Mouse (Mus musculus) frontal cortex, adult (tissue): ENCODE measurements around the gene Napa.
A peak's percentile ranks its signal among the peaks of the same experiment; 100 is the strongest.

Experiments
- ATAC-seq: cut with Nextera tagmentation; 2 replicates; pipeline ENCODE4 v1.9.2; 2017; ENCODE audit warnings: mild to moderate bottlenecking, moderate library complexity, mixed read lengths; ENCODE audit not compliant: low TSS enrichment

The Napa gene

DNA sequence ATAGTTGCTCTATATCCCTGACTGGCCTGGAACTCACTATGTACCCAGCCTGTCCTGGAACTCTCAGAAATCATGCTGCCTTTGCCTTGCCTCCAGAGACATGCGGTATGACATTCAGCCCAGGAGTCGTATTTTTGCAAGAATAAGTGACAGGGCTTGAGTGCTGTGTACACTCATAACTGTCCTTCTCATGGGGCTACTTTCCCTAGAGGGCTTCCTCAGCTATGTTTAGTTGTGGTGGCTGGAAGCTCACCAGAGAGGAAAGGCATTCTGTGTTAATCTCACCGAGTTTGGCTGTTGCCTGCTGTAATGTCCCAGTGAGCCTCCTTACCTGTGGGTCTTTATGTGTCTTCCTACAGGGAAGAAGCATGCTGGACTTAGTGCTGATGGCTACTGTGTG is 3.7 kb upstream of the Napa start:
- ATAC-seq: no peak

DNA sequence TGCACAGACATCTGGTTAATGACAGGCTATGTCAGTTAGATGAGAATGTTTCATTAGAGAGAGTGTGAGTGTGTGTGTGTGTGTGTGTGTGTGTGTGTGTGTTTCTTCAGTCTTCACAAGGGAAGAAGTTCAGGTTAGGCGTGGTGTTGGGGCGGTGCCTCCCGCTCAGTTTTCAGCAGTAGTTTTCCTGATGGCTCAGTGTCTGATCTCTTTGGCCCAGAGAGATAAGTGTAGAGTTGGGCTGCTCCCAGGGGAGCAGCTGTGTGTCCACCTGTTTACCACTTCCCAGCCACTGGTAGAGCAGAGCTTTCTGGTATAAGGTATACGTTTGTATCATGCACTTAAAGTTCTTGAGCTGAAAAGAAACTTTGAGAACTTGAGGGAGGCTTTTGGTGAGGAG is 1.6 kb downstream of the Napa start:
- no peak for ATAC-seq

GRCm38 (mm10) chr7:16101081-16101480 is 2.8 kb downstream of the Napa start:
- no peak for ATAC-seq

- ATAC-seq: no peak
Observed at GRCm38 (mm10) chr7:16101726-16102475, 3.6 kb downstream of the Napa start.

- no peak for ATAC-seq
Observed at GRCm38 (mm10) chr7:16102686-16103226, 4.5 kb downstream of the Napa start.

GRCm38 (mm10) chr7:16103760-16104159 is 5.5 kb downstream of the Napa start:
- ATAC-seq: peak; percentile 76

- ATAC-seq: no peak
Observed at GRCm38 (mm10) chr7:16104611-16105388, 6.5 kb downstream of the Napa start.

- ATAC-seq: no peak
Observed at GRCm38 (mm10) chr7:16108886-16109542, 10.8 kb downstream of the Napa start.

DNA sequence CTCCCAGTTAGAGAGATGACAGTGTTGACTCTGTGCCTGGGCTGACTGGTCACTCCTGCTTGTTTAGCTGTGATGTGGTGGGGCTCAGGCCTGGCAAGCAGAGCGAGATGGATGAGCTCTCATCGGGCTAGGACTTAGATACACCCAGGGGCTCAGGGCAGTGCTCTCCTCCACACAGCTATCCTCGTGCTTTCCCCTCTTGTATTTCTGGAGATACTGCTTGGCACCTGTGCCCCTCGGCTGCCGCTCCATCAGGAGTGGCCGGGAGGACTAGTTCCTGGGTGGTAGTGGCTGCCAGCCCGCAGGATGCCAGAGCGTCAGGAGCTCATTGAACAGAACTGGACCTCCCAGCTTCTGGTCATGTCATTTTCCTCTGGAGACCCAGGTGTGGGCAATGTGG is 11.9 kb downstream of the Napa start:
- ATAC-seq: no peak

DNA sequence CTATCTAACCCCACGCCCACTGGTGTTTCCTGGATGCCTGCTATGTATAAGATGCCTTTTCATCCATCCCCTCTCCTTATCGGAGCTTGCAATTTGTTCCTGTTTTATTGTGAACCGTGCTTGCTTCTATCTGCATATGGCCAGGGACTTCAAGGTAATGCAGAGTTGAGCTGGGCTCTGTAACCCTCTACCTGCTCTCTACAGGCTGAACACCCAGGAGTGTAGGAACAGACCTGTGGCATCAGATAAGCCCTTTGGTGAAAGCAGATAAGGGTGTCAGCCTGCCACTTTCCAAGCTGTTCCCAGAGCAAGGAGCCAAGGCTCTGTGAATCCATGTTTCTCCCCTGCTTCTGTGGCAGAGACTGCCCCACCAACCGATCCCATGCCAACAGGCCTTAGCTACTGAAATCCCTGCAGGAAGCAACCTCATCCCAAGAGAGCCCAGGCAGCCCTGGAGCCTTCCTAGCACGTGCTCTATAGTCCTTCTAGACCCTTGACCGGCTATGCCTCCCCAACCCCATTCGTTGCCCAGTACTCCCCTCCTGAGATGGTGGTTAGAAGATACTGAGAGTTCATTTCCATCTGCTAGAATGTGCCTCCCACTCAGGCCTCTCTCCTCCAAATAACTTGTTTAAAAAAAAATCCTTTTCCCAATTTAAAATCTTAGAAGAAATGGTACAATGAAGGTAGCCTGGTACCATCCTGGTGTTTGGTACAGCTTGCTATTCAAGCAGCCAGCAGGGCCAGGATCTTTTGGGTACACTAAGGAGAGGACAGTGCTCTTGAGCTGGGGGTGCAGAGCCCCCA is 13.2 kb downstream of the Napa start:
- peak; percentile 33 for ATAC-seq

DNA sequence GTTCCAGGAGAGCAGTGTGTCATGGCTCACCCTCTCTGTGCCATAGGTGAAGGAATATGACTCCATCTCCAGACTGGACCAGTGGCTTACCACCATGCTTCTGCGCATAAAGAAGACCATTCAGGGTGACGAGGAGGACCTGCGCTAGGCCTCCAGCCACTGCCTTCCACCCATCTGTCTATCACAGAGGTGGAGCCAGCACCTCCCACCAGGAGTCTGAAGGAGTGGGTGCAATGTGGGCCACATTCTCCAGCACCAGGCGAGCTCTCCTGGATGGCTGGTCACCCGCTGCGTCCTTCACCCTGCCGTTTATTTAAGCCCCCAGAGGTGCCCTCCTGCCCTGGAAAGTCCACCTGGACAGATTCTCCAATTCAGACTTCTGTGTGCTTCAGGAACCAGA is 18.2 kb downstream of the Napa start:
- peak; percentile 26; the same call in 1 of the 2 replicates for ATAC-seq

GRCm38 (mm10) chr7:16117100-16117499 is 18.8 kb downstream of the Napa start:
- ATAC-seq: no peak

DNA sequence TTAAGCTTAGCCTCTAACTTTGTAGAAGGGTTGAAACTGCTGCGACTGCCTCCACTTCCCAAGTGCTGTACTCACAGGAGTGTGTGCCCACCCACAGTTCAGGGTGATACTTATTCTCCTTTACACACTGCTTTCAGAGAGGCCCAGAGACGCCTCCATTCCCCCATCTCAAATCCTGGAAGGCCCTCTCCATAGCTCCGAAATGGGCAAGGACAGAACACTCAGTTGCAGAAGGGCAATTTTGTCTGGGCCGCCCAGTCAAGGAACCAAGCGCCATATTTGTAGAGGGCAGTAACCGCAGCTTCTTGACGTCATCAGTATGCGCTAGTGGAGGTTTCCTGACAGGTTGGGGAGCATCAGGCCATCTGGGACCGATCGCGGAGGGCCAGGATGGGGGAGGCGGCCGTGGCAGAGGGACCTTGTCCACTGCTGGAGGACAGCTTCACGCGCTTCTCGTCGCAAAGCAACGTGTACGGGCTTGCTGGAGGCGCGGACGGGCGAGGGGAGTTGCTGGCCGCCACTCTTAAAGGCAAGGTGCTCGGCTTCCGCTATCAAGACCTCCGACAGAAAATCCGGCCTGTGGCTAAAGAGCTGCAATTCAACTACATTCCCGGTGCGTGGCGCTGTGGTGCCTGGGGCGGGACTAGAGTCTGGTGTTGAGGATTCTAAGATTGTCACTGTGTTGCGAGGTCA is 21.5 kb downstream of the Napa start, which contains the start of gene Kptn:
TSS of gene Kptn (plus strand) at position 327 of the 693 bp plus-strand sequence.
- ATAC-seq: peak; percentile 50

DNA sequence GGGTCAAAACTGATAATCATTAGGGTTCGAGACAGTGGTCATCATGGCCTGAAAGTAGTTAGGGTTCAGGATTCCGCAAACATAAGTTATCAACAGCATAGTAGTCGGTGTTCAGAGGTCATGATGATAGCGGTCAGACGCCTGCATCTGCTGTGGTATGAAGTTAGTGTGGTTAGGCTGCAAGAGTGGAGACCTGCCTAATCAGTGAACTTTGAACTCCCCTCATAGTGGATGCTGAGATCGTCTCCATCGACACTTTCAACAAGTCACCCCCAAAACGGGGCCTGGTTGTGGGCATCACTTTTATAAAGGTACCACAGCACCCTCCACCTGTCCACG is 22.0 kb downstream of the Napa start:
- ATAC-seq: 0 out of 2 replicates have a peak, but pooled peaks have one; percentile 7

DNA sequence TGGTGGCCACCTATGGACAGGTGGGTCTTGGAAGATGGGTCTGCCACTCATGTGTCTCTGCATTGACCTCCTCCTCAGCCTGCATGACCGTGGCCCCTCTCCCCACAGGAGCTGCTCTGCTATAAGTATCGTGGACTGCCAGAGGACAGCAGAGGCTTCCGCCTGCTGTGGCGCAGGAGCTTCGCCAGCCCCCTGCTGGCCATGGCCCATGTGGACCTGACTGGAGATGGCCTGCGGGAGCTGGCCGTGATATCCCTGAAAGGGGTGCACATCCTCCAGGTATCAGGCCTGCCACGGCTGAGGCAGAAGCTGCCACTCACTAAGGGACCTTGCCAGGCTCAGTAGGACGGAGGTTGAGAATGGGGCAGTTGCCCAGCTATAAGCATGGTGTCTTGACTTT is 27.6 kb downstream of the Napa start:
- no peak for ATAC-seq

- ATAC-seq: no peak
Observed at GRCm38 (mm10) chr7:16128344-16128743, 30.1 kb downstream of the Napa start.

DNA sequence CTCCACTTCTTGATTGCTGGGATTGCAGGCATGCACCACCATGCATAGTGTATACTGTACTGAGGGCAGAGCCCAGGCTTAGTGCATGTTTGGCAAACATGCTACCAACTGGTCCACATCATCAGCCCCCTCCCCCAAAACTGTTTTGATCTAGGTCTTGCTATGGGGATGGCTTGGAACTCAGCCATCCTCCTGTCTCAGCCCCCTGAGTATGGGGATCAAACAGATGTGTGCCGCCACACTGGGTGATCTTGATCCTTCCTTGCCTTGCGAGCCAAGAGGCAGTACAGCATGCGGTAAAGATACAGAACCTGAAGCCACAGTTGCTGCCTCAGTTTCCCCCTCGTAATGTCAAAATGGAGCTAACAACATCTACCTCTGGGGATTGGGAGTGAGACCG is 30.6 kb downstream of the Napa start:
- ATAC-seq: no peak

DNA sequence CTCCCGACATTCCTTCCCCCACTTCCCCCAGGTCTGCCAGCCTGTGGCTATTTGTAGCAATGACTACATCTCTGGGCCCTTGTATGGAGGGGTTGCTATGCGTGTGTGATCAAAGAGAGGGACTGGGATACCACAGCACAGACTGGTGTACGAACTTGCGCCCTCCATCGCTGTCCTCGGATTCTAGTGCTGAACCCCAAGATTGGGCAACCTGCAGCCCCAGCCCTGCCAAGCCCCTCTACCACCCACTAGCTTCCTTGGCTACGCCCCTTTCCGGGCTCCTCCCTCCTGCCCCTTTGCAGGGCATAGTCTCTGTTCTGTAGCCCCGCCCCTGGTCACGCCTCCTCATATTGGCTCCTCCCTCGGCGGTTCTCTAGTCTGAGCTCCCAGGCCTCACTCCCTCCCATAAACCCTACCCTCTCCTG is 31.2 kb downstream of the Napa start, which contains the start of gene Slc8a2:
TSS of gene Slc8a2 (plus strand) at position 406 of the 425 bp plus-strand sequence.
- peak; percentile 75 for ATAC-seq

DNA sequence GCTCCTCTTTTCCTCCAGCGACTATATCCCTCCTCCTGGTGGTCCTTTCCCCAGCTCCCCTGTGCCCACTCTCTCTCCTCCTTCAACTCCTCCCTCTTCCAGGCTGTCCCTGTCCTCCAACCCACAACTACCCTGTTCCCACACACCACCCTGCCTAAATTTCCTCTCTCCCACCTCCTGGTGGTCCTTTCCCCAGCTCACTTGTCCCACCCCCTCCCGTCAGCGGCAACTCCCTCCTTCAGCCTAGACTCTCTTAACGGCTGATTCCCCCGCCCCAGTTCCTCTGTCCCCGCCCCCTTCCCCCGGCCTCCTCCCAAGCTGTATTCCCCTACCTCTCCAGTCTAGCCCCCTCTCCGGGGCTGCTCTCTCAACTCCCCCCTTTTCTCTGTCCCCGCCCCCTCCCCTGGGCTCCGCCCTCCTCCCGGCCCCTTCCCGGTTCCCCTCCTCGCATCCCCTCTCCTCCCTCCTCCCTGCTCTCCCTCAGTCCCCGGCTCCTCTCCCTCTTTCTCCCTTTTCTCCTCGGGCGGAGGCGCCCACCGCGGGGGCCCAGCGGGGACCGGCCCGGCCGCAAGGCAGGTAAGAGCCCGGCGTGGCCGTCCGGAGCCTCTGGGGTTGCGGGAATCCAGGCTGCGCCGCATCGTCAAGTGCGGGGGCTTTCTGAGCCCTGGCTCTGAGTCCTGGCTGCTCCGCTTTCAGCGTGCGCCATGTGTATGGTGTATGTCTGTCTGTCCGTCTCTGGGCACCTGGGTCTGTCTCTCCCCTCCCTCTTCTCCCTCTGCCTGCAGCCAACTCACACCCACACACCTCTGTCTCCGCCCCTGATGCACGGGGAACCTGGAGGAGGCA is 31.8 kb downstream of the Napa start:
- peak; percentile 7; the same call in 1 of the 2 replicates for ATAC-seq
